Mouse (Mus musculus): ENCODE results near the gene Gpr68. TPM values are rescaled to one million over a fixed set of nuclear protein-coding genes. Genes with fewer than 3 reads are reported as not detected.

Gpr68 gene
- total and polyA plus RNA-seq, 3 experiments, result 0.04 TPM; not detected in 2

- Histone ChIP-seq H3K79me2 (ENCODE audit: control insufficient read depth, insufficient read depth, low read length, poor library complexity) (no peaks in the 10 kb centered on the region), H3K9ac (ENCODE audit: control insufficient read depth, low read depth, low read length, poor library complexity, severe bottlenecking) (no peak overlapping the region), H3K9me3 (replicated peaks; ENCODE audit: insufficient read depth, low read length) (no peaks in the 10 kb centered on the region), H3K36me3 (ENCODE audit: control insufficient read depth in 1 of 2, insufficient read depth in 2 of 2, low read length in 2 of 2) (peaks cover 0 to 1% of the 10 kb centered on the region in 2 experiments; a peak in 2 of 4 replicates), H3K4me3 (ENCODE audit: control insufficient read depth in 1 of 2, insufficient read depth in 1 of 2, low read depth in 2 of 2, low read length in 2 of 2) (no peak overlapping the region), H3K27ac (ENCODE audit: control insufficient read depth, low read depth, low read length) (no peak overlapping the region), H3K27me3 (ENCODE audit: control insufficient read depth in 1 of 2, insufficient read depth in 2 of 2, low read length in 2 of 2) (no peaks in the 10 kb centered on the region), H3K4me1 (ENCODE audit: control insufficient read depth in 1 of 2, insufficient read depth in 2 of 2, low read length in 2 of 2) (no peaks in the 10 kb centered on the region)
- TF ChIP-seq ETS1 (IDR thresholded peaks at IDR 0.05; ENCODE audit: low read depth, low read length), result no peak
- peak; percentile 51 for TF ChIP-seq MAFK (IDR thresholded peaks at IDR 0.05; ENCODE audit: borderline replicate concordance, low read depth, low read length)
- TF ChIP-seq MAX (IDR thresholded peaks at IDR 0.05; ENCODE audit: low read length), result no peak
- no peak for DNase-seq (ENCODE audit: low read depth, low spot score)
Measured at GRCm38 (mm10) chr12:100931653-100932052, 23.7 kb upstream of the Gpr68 start.

GRCm38 (mm10) chr12:100928286-100928685 is 20.3 kb upstream of the Gpr68 start:
- TF ChIP-seq POLR2AphosphoS2 (IDR thresholded peaks at IDR 0.05; ENCODE audit: low read length), result no peak
- TF ChIP-seq SMC3 (IDR thresholded peaks at IDR 0.05; ENCODE audit: low read depth, low read length), result no peak
- TF ChIP-seq MEF2A (IDR thresholded peaks at IDR 0.05; ENCODE audit: extremely low read depth, insufficient replicate concordance, low read depth, low read length, poor library complexity, severe bottlenecking), result no peak
- TF ChIP-seq RAD21 (IDR thresholded peaks at IDR 0.05; ENCODE audit: low read depth, low read length), result no peak
- TF ChIP-seq E2F4 (IDR thresholded peaks at IDR 0.05; ENCODE audit: borderline replicate concordance, low read depth, low read length), result no peak
- no peak for TF ChIP-seq KAT2A (conservative IDR thresholded peaks at IDR 0.05; ENCODE audit: low read depth, low read length)
- no peak for TF ChIP-seq ELF1 (IDR thresholded peaks at IDR 0.05; ENCODE audit: low read depth, low read length)
- no peak for TF ChIP-seq ZC3H11A (IDR thresholded peaks at IDR 0.05; ENCODE audit: low read depth, low read length)
- TF ChIP-seq EP300 (IDR thresholded peaks at IDR 0.05; ENCODE audit: low read depth in 1 of 2, low read length in 2 of 2), result no peak
- TF ChIP-seq SIN3A (IDR thresholded peaks at IDR 0.05; ENCODE audit: low read length), result no peak
- no peak for TF ChIP-seq MXI1 (IDR thresholded peaks at IDR 0.05; ENCODE audit: low read depth, low read length)
- TF ChIP-seq ETS1 (IDR thresholded peaks at IDR 0.05; ENCODE audit: low read depth, low read length), result no peak
- no peak for TF ChIP-seq MYC (IDR thresholded peaks at IDR 0.05; ENCODE audit: low read depth, low read length)
- no peaks in the 10 kb centered on the region for H3K79me2 ChIP-seq (ENCODE audit: control insufficient read depth, insufficient read depth, low read length, poor library complexity)
- no peak overlapping the region for H3K27ac ChIP-seq (ENCODE audit: control insufficient read depth, low read depth, low read length)
- H3K9ac ChIP-seq (ENCODE audit: control insufficient read depth, low read depth, low read length, poor library complexity, severe bottlenecking), result no peak overlapping the region
- H3K9me3 ChIP-seq (replicated peaks; ENCODE audit: insufficient read depth, low read length), result no peaks in the 10 kb centered on the region
- H3K36me3 ChIP-seq (ENCODE audit: control insufficient read depth in 1 of 2, insufficient read depth in 2 of 2, low read length in 2 of 2), result peaks cover 0 to 1% of the 10 kb centered on the region in 2 experiments; a peak in 2 of 4 replicates
- no peak overlapping the region for H3K4me3 ChIP-seq (ENCODE audit: control insufficient read depth in 1 of 2, insufficient read depth in 1 of 2, low read depth in 2 of 2, low read length in 2 of 2)
- no peaks in the 10 kb centered on the region for H3K27me3 ChIP-seq (ENCODE audit: control insufficient read depth in 1 of 2, insufficient read depth in 2 of 2, low read length in 2 of 2)
- H3K4me1 ChIP-seq (ENCODE audit: control insufficient read depth in 1 of 2, insufficient read depth in 2 of 2, low read length in 2 of 2), result no peaks in the 10 kb centered on the region
- DNase-seq (ENCODE audit: low read depth, low spot score), result no peak

Measured in MEL (cell line).